Mouse (Mus musculus): Measurements from ENCODE around the gene Hoxb7. TPM values are rescaled to one million over a fixed set of nuclear protein-coding genes. Genes with fewer than 3 reads are reported as not detected.
A peak's percentile ranks its signal among the peaks of the same experiment; 100 is the strongest.

The Hoxb7 gene
- polyA plus RNA-seq, 1 experiment from 2014 or later = not detected

DNA sequence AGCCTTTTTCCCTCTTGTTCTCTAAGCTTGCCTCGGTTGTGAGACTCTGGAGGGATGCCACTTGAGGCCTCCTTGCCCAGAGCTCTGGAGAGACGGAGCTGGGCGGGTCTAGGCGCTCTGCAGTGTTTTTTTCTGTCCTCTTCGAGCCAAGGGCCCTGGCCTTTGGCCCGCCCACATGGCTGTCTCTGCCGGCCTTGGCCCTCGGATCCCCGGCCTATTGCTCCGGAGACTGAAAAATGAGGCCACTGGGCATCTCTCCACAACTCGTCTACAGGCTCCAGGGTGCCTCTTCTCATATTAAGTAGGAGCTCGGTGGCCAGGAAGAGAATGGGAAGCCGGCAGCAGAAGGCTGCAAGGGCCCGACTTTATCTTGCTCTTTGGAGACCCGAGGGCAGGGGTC is 15.4 kb downstream of the Hoxb7 start:
- DNase-seq (ENCODE audit: low spot score) = no peak
- H3K4me3 ChIP-seq = no peak overlapping the region
- under 1% methylated on average over 15 of the region's 15 CpGs for WGBS

DNA sequence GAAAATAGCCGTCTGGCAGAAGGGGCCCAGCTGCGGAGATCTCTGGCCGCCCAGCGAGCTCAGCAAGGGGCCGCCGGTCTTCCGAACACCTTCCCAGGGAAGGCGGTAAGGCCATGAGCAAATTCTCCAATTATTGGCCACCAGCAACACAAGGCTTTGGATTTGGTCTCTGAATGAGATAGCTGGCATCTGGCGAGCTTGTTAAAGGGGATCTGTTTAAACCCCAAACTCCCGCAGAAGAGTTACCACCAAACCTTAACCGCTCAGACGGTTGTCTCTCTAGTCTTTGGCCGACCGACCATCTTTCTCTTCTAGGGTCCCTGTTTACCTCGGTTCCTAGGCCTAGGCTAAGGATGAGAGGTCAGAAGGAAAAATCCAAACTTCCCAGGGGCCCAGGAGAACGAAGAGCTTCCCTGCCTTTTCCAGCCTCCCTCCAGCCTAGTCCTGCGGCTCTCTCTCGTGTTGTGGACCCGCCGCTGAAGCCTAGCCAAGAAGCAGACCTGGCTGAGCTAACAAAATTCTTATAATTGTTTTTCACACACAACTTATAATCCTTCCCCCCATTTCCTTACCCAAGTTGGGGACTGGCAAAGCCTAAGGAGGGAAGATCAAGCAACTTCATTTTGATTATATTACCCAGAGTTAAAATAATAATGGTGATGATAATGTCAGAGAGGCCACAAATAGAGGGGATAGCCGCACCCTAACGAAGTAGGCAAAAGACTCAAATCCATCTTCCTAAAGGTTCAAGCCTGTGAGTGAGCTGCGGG is 16.1 kb downstream of the Hoxb7 start:
- Histone ChIP-seq H3K9me3 (replicated peaks) (no peaks in the 10 kb centered on the region), H3K36me3 (no peaks in the 10 kb centered on the region), H3K27me3 (ENCODE audit: low read depth, poor library complexity, severe bottlenecking) (peaks cover 100% of the 10 kb centered on the region), H3K4me1 (peaks cover 17% of the 10 kb centered on the region), H3K27ac (replicated peaks) (no peak overlapping the region), H3K4me3 (no peak overlapping the region)
- DNase-seq (ENCODE audit: low spot score) = no peak
- WGBS = 1% methylated on average over 23 of the region's 23 CpGs

More for the DNA sequence above, 15.4 kb downstream of the Hoxb7 start:
- H3K9me3 ChIP-seq (replicated peaks) = no peaks in the 10 kb centered on the region
- H3K27me3 ChIP-seq (ENCODE audit: low read depth, poor library complexity, severe bottlenecking) = peaks cover 100% of the 10 kb centered on the region
- H3K4me1 ChIP-seq = peaks cover 17% of the 10 kb centered on the region
- H3K36me3 ChIP-seq = no peaks in the 10 kb centered on the region
- H3K27ac ChIP-seq (replicated peaks) = no peak overlapping the region

- Histone ChIP-seq H3K9me3 (replicated peaks) (no peaks in the 10 kb centered on the region), H3K36me3 (no peaks in the 10 kb centered on the region), H3K27me3 (ENCODE audit: low read depth, poor library complexity, severe bottlenecking) (peaks cover 100% of the 10 kb centered on the region), H3K4me1 (peaks cover 17% of the 10 kb centered on the region), H3K4me3 (peak within 1 kb of the TSS; percentile 7; the same call in 1 of the 2 replicates), H3K27ac (replicated peaks) (no peak within 1 kb of the TSS)
- WGBS = 1% methylated on average over 69 of the region's 69 CpGs
- peak; percentile 86 for DNase-seq (ENCODE audit: low spot score)
Measured at GRCm38 (mm10) chr11:96303151-96304099, 17.0 kb downstream of the Hoxb7 start, which contains the start of gene Hoxb5. Gene Hoxb5 (plus strand): TSS chr11:96303336.

DNA sequence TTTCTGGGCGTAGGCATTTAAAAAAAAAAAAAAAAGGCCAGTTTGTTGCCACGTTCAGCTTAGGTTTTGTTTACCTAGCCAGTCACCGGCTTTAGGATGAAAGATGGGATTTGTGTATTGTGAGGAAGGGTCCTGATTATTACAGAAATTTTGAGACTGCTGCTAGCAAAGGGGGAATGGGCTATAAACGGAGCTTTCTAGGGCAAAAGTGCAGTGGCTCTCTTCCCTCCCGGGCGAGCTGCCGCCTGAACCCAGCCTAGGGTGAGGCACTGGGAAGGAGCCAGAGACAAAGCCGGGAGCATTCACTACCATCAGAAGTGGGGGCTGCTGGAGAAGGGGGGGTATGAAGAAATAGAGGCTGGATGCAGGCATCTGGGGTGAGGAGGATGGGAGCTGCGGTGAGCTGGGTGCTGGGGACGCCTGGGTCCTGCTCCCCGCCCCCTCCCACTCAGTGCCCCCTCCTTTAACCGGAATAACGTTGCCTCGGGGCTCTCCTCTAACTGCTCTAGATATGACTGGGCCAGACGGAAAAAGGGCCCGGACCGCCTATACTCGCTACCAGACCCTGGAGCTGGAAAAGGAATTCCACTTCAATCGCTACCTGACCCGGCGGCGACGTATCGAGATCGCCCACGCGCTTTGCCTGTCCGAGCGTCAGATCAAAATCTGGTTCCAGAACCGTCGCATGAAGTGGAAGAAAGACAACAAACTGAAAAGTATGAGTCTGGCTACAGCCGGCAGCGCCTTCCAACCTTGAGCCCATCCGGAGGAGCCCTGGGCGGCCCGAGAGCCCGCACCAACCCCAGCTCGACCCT is 18.2 kb downstream of the Hoxb7 start:
- Histone ChIP-seq H3K36me3 (no peaks in the 10 kb centered on the region), H3K9me3 (replicated peaks) (no peaks in the 10 kb centered on the region), H3K4me3 (no peak overlapping the region), H3K4me1 (peaks cover 14% of the 10 kb centered on the region), H3K27me3 (ENCODE audit: low read depth, poor library complexity, severe bottlenecking) (peaks cover 100% of the 10 kb centered on the region), H3K27ac (replicated peaks) (no peak overlapping the region)
- DNase-seq (ENCODE audit: low spot score) = no peak
- 2% methylated on average over 38 of the region's 38 CpGs for WGBS

- no peak for DNase-seq (ENCODE audit: low spot score)
- peaks cover 100% of the 10 kb centered on the region for H3K27me3 ChIP-seq (ENCODE audit: low read depth, poor library complexity, severe bottlenecking)
- no peak overlapping the region for H3K4me3 ChIP-seq
- no peak overlapping the region for H3K27ac ChIP-seq (replicated peaks)
- H3K9me3 ChIP-seq (replicated peaks) = no peaks in the 10 kb centered on the region
- WGBS = 8% methylated on average over 6 of the region's 6 CpGs
- H3K36me3 ChIP-seq = no peaks in the 10 kb centered on the region
- peaks cover 9% of the 10 kb centered on the region for H3K4me1 ChIP-seq
Measured at GRCm38 (mm10) chr11:96305505-96306182, 19.2 kb downstream of the Hoxb7 start.

DNA sequence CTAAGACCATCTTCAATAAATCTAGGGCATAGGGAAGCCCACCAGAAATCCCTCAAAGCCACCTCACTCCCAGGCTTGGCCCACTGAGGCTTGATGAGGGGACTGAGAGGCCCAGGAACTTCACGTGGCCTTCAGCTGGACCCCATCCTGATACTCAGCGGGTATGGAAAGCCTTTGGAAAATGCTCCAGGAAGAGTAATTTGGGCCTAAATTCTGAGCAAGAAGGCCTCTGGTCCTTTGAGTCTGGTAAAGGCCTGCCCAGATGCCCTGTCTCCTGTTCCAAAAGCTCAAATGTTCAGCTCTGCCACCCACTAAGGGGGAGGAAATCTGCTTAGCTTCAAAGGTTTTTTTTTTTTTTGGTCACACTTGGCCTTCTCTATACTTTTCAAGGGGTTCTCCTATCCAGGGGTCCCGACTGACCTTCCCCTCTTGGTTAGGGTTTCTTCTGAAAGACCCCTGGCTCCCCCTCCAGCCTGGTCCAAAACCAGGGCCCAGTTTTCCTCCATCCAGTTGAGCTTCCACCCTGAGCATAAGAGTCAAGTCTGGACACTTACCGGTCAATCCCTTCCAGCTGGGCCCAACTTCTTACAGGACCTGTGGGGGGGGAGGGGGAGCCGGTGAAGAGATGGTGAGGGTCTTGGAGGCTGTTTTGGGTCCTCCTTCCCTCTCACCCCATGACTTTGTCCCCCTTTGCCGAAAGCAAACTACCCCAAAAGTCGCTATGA is 19.9 kb downstream of the Hoxb7 start:
- Histone ChIP-seq H3K9me3 (replicated peaks) (no peaks in the 10 kb centered on the region), H3K4me3 (no peak overlapping the region), H3K4me1 (peaks cover 9% of the 10 kb centered on the region), H3K27me3 (ENCODE audit: low read depth, poor library complexity, severe bottlenecking) (peaks cover 100% of the 10 kb centered on the region), H3K27ac (replicated peaks) (no peak overlapping the region), H3K36me3 (no peaks in the 10 kb centered on the region)
- DNase-seq (ENCODE audit: low spot score) = no peak
- WGBS = 3% methylated on average over 7 of the region's 7 CpGs

- Histone ChIP-seq H3K27me3 (ENCODE audit: low read depth, poor library complexity, severe bottlenecking) (peaks cover 100% of the 10 kb centered on the region), H3K4me1 (peaks cover 12% of the 10 kb centered on the region), H3K4me3 (no peak overlapping the region), H3K36me3 (no peaks in the 10 kb centered on the region), H3K9me3 (replicated peaks) (no peaks in the 10 kb centered on the region), H3K27ac (replicated peaks) (no peak overlapping the region)
- WGBS = 4% methylated on average over 13 of the region's 13 CpGs
- no peak for DNase-seq (ENCODE audit: low spot score)
Measured at GRCm38 (mm10) chr11:96306908-96307269, 20.5 kb downstream of the Hoxb7 start.

GRCm38 (mm10) chr11:96308763-96309162 is 22.3 kb downstream of the Hoxb7 start:
- H3K36me3 ChIP-seq = no peaks in the 10 kb centered on the region
- peaks cover 100% of the 10 kb centered on the region for H3K27me3 ChIP-seq (ENCODE audit: low read depth, poor library complexity, severe bottlenecking)
- H3K4me1 ChIP-seq = peaks cover 9% of the 10 kb centered on the region
- H3K9me3 ChIP-seq (replicated peaks) = no peaks in the 10 kb centered on the region
- H3K4me3 ChIP-seq = no peak overlapping the region
- H3K27ac ChIP-seq (replicated peaks) = no peak overlapping the region
- 12% methylated on average over 4 of the region's 4 CpGs for whole genome bisulfite sequencing
- DNase-seq (ENCODE audit: low spot score) = no peak

- Histone ChIP-seq H3K4me1 (peaks cover 7% of the 10 kb centered on the region), H3K27me3 (ENCODE audit: low read depth, poor library complexity, severe bottlenecking) (peaks cover 100% of the 10 kb centered on the region), H3K4me3 (no peak overlapping the region), H3K9me3 (replicated peaks) (no peaks in the 10 kb centered on the region), H3K36me3 (no peaks in the 10 kb centered on the region), H3K27ac (replicated peaks) (no peak overlapping the region)
- DNase-seq (ENCODE audit: low spot score) = no peak
- 7% methylated on average over 4 of the region's 4 CpGs for WGBS
Measured at GRCm38 (mm10) chr11:96309288-96309687, 22.9 kb downstream of the Hoxb7 start.

DNA sequence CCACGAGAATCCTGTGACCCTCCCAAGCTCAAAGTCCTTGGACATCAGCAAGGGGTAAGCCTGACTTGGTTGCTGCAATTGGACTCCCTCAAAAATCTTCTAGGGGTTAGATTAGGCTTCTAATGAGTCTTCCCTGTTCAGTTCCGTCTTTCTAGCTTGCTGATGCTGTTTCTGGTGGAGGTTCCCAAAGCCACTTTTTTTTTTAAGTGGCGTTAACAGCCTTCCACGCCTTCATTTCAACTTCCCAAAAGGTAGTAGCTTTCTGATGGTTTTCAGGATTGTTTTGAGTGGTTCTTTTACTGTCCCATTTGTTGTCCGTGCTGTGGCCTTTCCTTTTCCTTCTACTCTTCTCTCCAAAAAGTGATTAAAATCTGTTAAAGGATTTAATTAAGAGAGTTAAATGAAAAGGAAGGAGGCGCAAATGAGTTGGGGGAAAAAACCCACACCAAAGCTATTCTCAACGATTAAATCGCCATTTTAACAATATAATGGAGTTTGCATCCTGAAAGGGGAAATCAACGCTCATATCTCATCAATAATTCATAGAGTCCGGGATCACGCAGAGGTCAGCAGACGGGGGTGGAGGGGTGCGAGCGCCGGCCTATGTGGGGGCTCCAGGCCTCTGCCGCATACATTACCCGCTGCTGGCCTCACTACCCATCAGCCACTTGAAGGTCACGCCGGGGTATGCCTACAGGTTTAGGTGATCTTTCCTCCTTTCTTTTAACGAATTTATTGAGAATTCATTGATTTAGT is 23.9 kb downstream of the Hoxb7 start:
- no peak for DNase-seq (ENCODE audit: low spot score)
- Histone ChIP-seq H3K4me3 (no peak overlapping the region), H3K27me3 (ENCODE audit: low read depth, poor library complexity, severe bottlenecking) (peaks cover 100% of the 10 kb centered on the region), H3K9me3 (replicated peaks) (no peaks in the 10 kb centered on the region), H3K36me3 (no peaks in the 10 kb centered on the region), H3K4me1 (peaks cover 7% of the 10 kb centered on the region), H3K27ac (replicated peaks) (no peak overlapping the region)
- 4% methylated on average over 20 of the region's 20 CpGs for WGBS

- no peak overlapping the region for H3K27ac ChIP-seq (replicated peaks)
- no peaks in the 10 kb centered on the region for H3K36me3 ChIP-seq
- DNase-seq (ENCODE audit: low spot score) = no peak
- no peaks in the 10 kb centered on the region for H3K9me3 ChIP-seq (replicated peaks)
- peaks cover 100% of the 10 kb centered on the region for H3K27me3 ChIP-seq (ENCODE audit: low read depth, poor library complexity, severe bottlenecking)
- WGBS = 8% methylated on average over 6 of the region's 6 CpGs
- H3K4me3 ChIP-seq = no peak overlapping the region
- H3K4me1 ChIP-seq = peaks cover 7% of the 10 kb centered on the region
Measured at GRCm38 (mm10) chr11:96311097-96311496, 24.7 kb downstream of the Hoxb7 start.

Data from midbrain, embryonic 10.5 days (tissue).